Mouse (Mus musculus) heart, postnatal 0 days (tissue): ENCODE measurements at regions not wholly inside any gene's neighbourhood (a gene's known extent, or its start where the extent isn't known, plus 50 kb on each side); places are given as distances from the start of the nearest gene placed in this dataset.

Source experiments
- ATAC-seq: fragments of 200-750 bp; cut with Nextera tagmentation; 2 replicates; pipeline ENCODE4 v1.8.0; 2017; ENCODE audit warnings: low read depth, moderate number of reproducible peaks, moderate library complexity; ENCODE audit not compliant: insufficient read depth
- DNase-seq: peaks from one replicate; pipeline ENCODE4 v3.0.0-alpha.2; 2016; ENCODE audit warnings: low spot score
- H3K27ac ChIP-seq: fragments of 300-500 bp; sonication (generic); 2 replicates; pipeline ENCODE4 v1.5.1; 2014; ENCODE audit warnings: low read depth, mild to moderate bottlenecking
- H3K27me3 ChIP-seq: fragments of 300-500 bp; sonication (generic); 2 replicates; pipeline ENCODE4 v1.6.1; 2014; ENCODE audit warnings: low read length, mixed read lengths; ENCODE audit not compliant: control insufficient read depth, insufficient read depth
- H3K36me3 ChIP-seq: fragments of 300-500 bp; sonication (generic); replicated peaks from 2 replicates; pipeline ENCODE4 v1.6.1; 2014; ENCODE audit warnings: low read length, mixed read lengths; ENCODE audit not compliant: control insufficient read depth, insufficient read depth
- H3K4me1 ChIP-seq: fragments of 300-500 bp; sonication (generic); 2 replicates; pipeline ENCODE4 v1.6.1; 2014; ENCODE audit warnings: antibody characterized with exemption; ENCODE audit not compliant: control insufficient read depth, insufficient read depth
- H3K4me2 ChIP-seq: fragments of 300-500 bp; sonication (generic); 2 replicates; pipeline ENCODE4 v1.6.1; 2014; ENCODE audit warnings: low read depth, mild to moderate bottlenecking, low read length, moderate library complexity
- H3K4me3 ChIP-seq: fragments of 300-500 bp; sonication (generic); 2 replicates; pipeline ENCODE4 v1.5.1; 2014; ENCODE audit warnings: low read depth, low read length
- H3K9ac ChIP-seq: fragments of 300-500 bp; sonication (generic); replicated peaks from 2 replicates; pipeline ENCODE4 v1.6.1; 2014; ENCODE audit warnings: low read depth, low read length, mixed read lengths
- H3K9me3 ChIP-seq: fragments of 300-500 bp; sonication (generic); replicated peaks from 2 replicates; pipeline ENCODE4 v1.6.1; 2016; ENCODE audit warnings: low read length; ENCODE audit not compliant: control insufficient read depth
- CTCF ChIP-seq: IDR thresholded peaks from 2 replicates; pipeline ENCODE4 v1.5.1; 2016; ENCODE audit warnings: antibody characterized with exemption, control low read depth, low read depth
- EP300 ChIP-seq: IDR thresholded peaks from 2 replicates; pipeline ENCODE4 v1.6.1; 2016; ENCODE audit warnings: antibody characterized with exemption, low read depth
- WGBS: fragments of 180-500 bp; shearing (Covaris S2); extraction: QIAGEN DNeasy Blood & Tissue Kit; methylation state at CpG from one replicate; pipeline ENCODE4 v1.1.7; 2014; 5-methylcytosine and 5-hydroxymethylcytosine counted together

DNA sequence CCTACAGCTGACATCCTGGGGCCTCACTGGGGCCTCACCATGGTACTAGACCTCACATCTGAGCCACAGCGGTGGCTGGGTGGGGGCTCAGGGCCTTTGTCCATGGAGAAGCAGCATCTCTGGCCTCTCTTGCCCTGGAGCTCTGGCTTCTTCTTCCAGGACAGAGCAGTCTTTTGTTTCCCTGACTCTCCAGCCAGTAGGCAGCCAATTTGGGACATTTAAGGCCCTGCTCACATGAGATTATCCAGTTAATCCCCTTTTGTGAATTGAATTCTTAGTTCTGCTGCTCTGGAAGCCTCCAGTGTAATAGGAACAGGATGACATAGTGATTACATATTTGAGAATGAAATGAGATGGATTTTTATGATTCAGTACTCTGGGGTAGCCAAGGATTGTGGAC is 140.5 kb upstream of the Lyplal1 start:
- H3K4me2 ChIP-seq, result no peak overlapping the region
- H3K9me3 ChIP-seq, result no peaks in the 10 kb centered on the region
- no peak overlapping the region for H3K27ac ChIP-seq
- no peak for ATAC-seq
- DNase-seq, result no peak
- no peaks in the 10 kb centered on the region for H3K36me3 ChIP-seq
- TF ChIP-seq CTCF, result no peak
- peaks cover 3% of the 10 kb centered on the region; the same call in 1 of the 2 replicates for H3K4me1 ChIP-seq
- H3K4me3 ChIP-seq, result no peak overlapping the region
- 84% methylated on average over 1 of the region's 1 CpGs for WGBS
- no peak overlapping the region for H3K9ac ChIP-seq
- H3K27me3 ChIP-seq, result no peaks in the 10 kb centered on the region

DNA sequence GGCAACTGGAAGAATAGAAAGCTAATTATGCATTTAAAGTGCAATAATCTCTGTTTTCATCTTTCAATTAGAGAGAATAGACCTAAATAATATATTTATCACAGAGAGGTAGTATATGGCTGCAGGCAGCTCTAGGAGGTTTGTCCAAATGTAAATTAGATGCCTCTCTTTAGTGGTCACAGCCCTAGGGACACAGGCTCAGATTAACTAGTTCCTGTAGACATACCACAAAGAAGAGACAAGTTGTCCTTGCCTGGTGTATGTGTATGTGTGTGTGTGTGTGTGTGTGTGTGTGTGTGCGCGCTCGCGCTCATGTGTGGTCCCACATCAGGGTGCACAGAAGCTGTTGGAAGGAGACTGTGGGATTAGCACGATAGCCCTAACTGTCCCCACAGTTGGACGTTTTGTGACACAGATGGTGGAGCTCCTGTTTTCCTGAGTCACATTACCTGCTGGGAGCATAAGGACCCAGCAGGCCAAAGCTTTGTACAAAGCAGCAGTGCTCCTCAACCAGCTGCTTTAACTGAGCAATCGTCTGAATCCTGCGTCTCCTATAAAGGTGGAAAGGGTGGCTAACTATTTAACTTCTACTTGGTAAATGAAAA is 138.5 kb upstream of the Lyplal1 start:
- H3K36me3 ChIP-seq, result no peaks in the 10 kb centered on the region
- H3K27me3 ChIP-seq, result no peaks in the 10 kb centered on the region
- no peak overlapping the region for H3K27ac ChIP-seq
- no peak for DNase-seq
- no peaks in the 10 kb centered on the region for H3K4me1 ChIP-seq
- no peak overlapping the region for H3K9ac ChIP-seq
- H3K9me3 ChIP-seq, result no peaks in the 10 kb centered on the region
- no peak for ATAC-seq
- H3K4me3 ChIP-seq, result no peak overlapping the region
- TF ChIP-seq EP300 (no peak), CTCF (no peak)
- 77% methylated on average over 8 of the region's 8 CpGs for WGBS
- H3K4me2 ChIP-seq, result no peak overlapping the region

DNA sequence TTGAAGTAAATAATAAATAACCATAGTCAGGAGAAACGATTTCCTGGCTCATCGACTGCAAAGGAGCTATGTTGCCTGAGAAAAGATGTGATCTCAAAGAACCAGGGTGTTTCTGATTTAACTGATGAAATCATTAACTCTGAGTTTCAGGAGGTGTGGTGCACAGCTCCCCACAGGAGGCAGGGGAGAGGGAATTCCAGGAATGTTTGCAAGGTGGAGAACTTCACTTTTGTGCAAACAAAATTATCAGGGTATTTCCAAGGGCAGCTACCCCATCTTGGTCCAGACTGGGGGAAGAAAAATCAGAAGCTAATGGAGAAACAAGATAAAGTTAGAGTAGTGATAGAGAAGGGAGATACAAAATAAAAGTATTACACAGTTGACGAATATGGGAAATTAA is 137.4 kb upstream of the Lyplal1 start:
- 63% methylated on average over 3 of the region's 3 CpGs for WGBS
- H3K9ac ChIP-seq, result no peak overlapping the region
- H3K9me3 ChIP-seq, result no peaks in the 10 kb centered on the region
- no peak overlapping the region for H3K27ac ChIP-seq
- H3K36me3 ChIP-seq, result no peaks in the 10 kb centered on the region
- TF ChIP-seq EP300, result no peak
- no peak for TF ChIP-seq CTCF
- DNase-seq (no peak), ATAC-seq (no peak)
- no peak overlapping the region for H3K4me2 ChIP-seq
- no peaks in the 10 kb centered on the region for H3K27me3 ChIP-seq
- H3K4me3 ChIP-seq, result no peak overlapping the region
- no peaks in the 10 kb centered on the region for H3K4me1 ChIP-seq

DNA sequence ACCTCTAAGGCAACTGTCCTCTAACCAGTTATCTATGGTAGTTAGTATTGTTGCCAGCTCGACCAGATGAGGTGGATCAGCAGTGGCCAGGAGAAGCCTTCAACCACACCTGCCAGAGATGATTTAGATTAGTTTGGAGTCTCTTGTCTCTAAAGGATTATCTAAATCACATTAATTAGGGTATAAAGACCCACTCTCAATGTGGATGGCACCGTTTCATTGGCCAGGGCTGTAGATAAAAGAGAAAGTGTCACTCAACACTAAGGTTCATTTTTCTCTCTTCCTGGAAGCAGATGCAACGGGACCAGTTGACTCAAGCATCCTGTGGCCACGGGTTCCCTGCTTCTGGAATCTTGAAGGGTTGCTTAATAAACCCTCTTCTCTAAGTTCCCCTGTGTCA is 135.4 kb upstream of the Lyplal1 start:
- WGBS, result 53% methylated on average over 4 of the region's 4 CpGs

DNA sequence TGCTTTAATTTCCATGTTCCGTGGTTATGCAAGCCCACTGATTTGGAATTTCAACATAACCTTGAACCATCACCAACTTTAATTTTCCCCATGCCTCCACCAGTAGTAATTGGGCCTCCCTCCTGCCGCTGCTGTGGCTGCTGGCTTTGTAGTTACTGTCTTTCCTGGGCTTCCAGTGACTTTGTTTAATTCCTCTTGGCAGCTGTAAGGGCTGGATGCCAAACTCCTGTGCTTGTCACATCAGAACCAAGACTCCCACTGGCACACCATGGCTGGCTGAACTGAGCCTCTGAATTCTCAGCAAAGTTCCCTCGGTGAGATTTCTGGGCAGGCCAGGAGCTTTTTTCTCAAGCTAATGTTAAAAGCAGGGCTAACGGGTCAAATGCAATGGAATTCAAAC is 133.2 kb upstream of the Lyplal1 start:
- H3K4me2 ChIP-seq, result no peak overlapping the region
- H3K9ac ChIP-seq, result no peak overlapping the region
- no peak for ATAC-seq
- H3K27ac ChIP-seq, result no peak overlapping the region
- no peaks in the 10 kb centered on the region for H3K36me3 ChIP-seq
- no peak for DNase-seq
- no peaks in the 10 kb centered on the region for H3K9me3 ChIP-seq
- no peak for TF ChIP-seq CTCF
- TF ChIP-seq EP300, result no peak
- no peaks in the 10 kb centered on the region for H3K4me1 ChIP-seq
- H3K27me3 ChIP-seq, result no peaks in the 10 kb centered on the region
- H3K4me3 ChIP-seq, result no peak overlapping the region
- 36% methylated on average over 4 of the region's 4 CpGs for WGBS

More for the DNA sequence above, 135.4 kb upstream of the Lyplal1 start:
- no peak overlapping the region for H3K9ac ChIP-seq
- no peak overlapping the region for H3K4me3 ChIP-seq
- DNase-seq (no peak), ATAC-seq (no peak)
- no peaks in the 10 kb centered on the region for H3K9me3 ChIP-seq
- no peaks in the 10 kb centered on the region for H3K27me3 ChIP-seq
- H3K27ac ChIP-seq, result no peak overlapping the region
- no peaks in the 10 kb centered on the region for H3K36me3 ChIP-seq
- TF ChIP-seq EP300, result no peak
- TF ChIP-seq CTCF, result no peak
- no peak overlapping the region for H3K4me2 ChIP-seq
- H3K4me1 ChIP-seq, result no peaks in the 10 kb centered on the region

DNA sequence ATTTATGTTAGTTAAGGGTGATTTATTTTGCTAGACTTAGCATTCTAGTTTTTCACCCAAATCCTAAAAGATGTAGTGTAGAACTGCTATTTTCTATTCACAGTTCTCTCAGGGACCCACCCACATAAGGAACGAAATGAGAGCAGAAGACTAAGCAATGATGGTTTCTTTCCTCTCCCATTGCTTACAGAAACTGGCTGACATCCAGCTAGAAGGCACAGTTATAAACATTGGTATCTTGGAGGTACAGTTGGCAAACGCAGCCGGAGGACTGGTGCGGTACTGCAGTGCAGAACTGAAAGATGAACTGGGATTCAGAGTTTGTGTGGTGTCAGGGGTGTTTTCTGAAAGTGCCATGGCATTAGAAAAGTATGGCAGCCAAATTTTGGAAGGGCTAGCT is 132.1 kb upstream of the Lyplal1 start:
- no peaks in the 10 kb centered on the region for H3K4me1 ChIP-seq
- H3K4me3 ChIP-seq, result no peak overlapping the region
- no peak for DNase-seq
- no peaks in the 10 kb centered on the region for H3K36me3 ChIP-seq
- WGBS, result 69% methylated on average over 4 of the region's 4 CpGs
- no peak for ATAC-seq
- H3K27ac ChIP-seq, result no peak overlapping the region
- no peaks in the 10 kb centered on the region for H3K27me3 ChIP-seq
- no peak overlapping the region for H3K9ac ChIP-seq
- no peaks in the 10 kb centered on the region for H3K9me3 ChIP-seq
- no peak overlapping the region for H3K4me2 ChIP-seq
- TF ChIP-seq CTCF (no peak), EP300 (no peak)
